Mouse (Mus musculus) testis, adult 10 weeks (tissue): ENCODE measurements around the gene Olfr617. TPM values are rescaled to one million over a fixed set of nuclear protein-coding genes. Genes with fewer than 3 reads are reported as not detected.

ENCODE experiments used
- polyA plus RNA-seq: library from polyadenylated mRNA; stranded (reverse); fragments of 350-450 nt; fragmentation: Illumina TruSeq; extraction: RNeasy Lipid Tissue Mini Kit (QIAGEN cat#74804); gene quantifications from one replicate; pipeline ENCODE4 v1.2.3, GENCODE M21; 2014; ENCODE audit warnings: low read depth, low replicate concordance

Gene Olfr617
- polyA plus RNA-seq = not detected

DNA sequence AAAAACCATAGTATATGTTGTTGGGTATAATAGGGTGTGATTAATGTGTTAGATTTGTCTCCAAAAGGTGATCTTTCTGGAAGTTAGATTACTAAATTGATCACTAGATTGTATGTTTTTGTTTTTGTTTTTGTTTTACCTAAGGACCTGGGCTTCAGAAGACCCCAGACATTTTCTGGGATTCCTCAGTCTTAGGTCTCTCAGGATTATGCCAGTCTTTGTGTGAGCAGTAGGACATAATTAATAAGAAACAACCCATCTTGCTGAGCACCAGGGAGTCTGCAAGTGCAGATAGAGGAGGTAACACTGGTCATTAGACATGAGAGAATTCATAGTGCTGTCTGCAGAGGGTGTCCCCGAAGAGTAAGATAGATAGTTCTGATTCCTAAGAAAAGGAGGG is at the start of gene Olfr617:
Gene Olfr617 (plus strand): TSS at position 301 of the 400 bp plus-strand sequence.

DNA sequence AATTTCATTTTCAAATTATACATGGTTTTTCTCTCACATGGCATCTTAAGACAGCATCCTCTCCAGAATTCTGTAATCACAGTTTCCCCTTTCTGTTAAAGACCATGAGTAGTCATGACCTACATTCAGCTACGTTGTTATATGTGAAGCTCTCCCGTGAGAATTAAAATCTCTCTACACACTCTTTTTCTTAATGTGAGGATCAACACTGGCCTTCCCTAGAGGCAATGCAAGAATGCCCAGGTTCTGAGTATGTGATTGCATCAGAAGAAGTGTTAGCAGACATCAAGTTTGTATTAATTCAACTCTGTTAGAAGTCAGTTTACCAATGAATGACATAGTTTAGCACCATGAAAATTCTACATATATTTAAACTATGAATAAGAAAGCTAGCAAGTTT is 30.2 kb upstream of the Olfr617 start, which contains the start of gene Olfr612:
Gene Olfr612 (minus strand): TSS at position 101 of the 400 bp plus-strand sequence.

DNA sequence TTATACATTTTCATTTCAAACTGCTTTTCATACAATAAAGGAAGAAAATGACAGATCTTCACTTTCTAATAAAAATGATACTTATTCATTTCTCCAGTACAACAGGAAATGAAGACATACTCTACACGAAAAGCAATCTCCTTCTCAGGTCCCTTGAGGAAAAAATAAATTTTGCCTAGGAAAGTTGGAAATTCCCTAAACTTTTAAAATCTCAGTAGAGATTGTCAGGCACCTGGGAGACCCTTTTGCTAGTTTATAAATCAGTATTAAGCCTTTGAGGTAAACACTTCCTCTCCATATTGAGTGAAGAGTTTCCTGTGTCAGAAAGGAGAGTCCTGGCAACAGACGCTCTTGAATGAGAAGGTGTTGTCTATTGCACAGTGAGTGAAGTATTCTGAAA is 25.1 kb upstream of the Olfr617 start, which contains the start of gene Olfr613:
Gene Olfr613 (plus strand): TSS at position 301 of the 400 bp plus-strand sequence.

DNA sequence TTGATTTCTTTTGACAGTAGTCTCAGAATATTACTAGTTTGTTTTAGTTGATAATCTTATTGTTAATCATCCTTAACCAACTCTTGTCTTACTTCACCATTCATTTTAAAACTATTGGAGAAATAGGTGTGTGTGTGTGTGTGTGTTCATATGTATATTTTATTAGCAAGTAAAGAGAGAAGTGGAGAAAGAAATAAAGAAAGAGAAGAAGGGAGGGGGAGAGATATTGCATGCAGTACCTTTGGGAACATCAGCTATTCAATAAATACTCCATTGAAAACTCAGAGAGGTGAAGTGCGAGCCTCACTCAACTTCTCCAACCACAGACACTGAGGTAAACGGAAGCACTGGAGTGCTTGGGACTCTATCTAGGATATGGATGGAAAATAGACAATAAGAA is 17.1 kb upstream of the Olfr617 start, which contains the start of gene Olfr615:
Gene Olfr615 (plus strand): TSS at position 301 of the 400 bp plus-strand sequence.

DNA sequence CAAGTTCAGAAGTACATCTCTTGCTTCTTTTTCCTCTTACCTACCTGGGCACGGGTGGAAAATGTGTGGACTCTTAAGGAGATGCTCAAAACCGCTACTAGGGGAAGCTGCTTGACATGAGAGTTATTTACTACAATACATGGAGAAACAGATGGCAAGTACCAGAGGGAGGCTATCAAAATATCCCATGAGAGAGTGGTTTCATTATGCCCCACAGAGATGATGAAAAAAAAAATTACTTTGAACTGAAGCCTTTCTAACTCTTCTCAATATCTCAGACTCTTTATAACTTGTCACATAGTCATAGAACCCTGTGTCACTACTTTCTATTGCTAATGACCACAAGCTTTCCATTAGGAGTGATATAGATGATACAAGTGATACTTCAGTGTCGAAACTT is 3.8 kb upstream of the Olfr617 start, which contains the start of gene Olfr616:
Gene Olfr616 (minus strand): TSS at position 101 of the 400 bp plus-strand sequence.

DNA sequence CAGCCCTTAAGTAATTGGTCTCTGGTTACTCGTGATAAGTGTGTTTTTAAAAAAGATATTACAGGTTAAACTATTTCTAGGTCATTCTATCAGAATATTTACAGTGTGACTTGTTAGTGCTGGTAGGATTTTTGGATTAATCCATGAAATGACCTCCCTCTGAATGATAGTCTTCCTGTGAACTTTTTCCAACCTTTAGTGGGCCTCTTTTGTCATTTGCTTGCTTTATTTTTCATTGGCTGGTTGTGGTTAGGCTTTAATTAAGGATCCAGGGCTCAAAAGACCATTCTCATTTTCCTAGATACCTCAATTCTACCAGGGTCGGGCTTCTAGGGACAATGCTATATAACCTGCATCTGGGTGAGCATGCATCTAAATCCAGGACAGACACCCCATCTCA is 16.9 kb downstream of the Olfr617 start, which contains the start of gene Olfr618:
Gene Olfr618 (plus strand): TSS at position 301 of the 400 bp plus-strand sequence.

DNA sequence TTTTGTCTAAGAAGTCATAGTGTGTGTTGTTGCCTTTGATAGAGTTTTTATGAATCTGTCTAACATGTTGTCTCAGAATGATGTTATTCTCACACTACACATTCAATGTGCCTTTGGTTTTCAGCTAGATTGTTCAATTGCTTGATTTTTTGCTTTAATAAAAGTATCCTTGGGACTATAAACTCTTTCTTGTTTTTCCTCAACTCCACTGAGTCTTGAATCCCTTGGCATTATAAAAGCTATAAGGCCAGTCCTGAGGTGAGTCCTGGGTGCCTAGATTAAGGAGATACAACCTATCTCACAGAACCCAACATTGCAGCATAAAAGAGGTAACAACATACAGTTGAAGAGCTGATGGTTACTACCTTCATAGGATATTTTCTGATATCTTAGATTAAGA is 27.4 kb downstream of the Olfr617 start, which contains the start of gene Olfr619:
Gene Olfr619 (plus strand): TSS at position 301 of the 400 bp plus-strand sequence.

DNA sequence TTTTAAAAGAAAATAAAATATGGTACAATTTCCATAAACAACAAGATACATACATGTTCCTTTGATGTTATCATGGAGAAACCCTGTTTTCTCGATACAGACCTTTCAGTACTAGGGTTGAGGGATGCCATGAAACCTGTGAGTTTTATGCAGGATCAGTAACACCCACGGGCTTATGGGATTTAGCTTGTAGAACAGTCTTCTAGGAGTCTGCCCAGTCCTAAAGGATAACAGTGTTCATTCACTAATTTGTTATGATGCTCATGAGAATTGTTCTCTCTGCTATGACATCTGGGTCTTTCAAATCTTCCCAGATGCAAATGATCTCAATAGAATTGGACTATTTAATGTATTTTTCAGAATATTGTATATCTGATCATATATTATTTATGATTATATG is 39.6 kb downstream of the Olfr617 start, which contains the start of gene Olfr620:
Gene Olfr620 (minus strand): TSS at position 101 of the 400 bp plus-strand sequence.

Other genes starting within 250 kb of the Olfr617 start
- not detected for gene Olfr598, start 249.5 kb upstream of the Olfr617 start, polyA plus RNA-seq
- not detected for gene Olfr599, start 237.1 kb upstream of the Olfr617 start, polyA plus RNA-seq
- not detected for gene Olfr600, start 223.4 kb upstream of the Olfr617 start, polyA plus RNA-seq
- not detected for gene Olfr601, start 210.4 kb upstream of the Olfr617 start, polyA plus RNA-seq
- gene Olfr603, start 186.9 kb upstream of the Olfr617 start, polyA plus RNA-seq = not detected
- gene Usp17lc, start 158.0 kb upstream of the Olfr617 start, polyA plus RNA-seq = not detected
- not detected for gene Olfr605, start 127.6 kb upstream of the Olfr617 start, polyA plus RNA-seq
- not detected for gene Olfr606, start 124.0 kb upstream of the Olfr617 start, polyA plus RNA-seq
- gene Olfr607, start 108.9 kb upstream of the Olfr617 start, polyA plus RNA-seq = not detected
- gene Olfr608, start 103.2 kb upstream of the Olfr617 start, polyA plus RNA-seq = not detected
- gene Olfr609, start 75.0 kb upstream of the Olfr617 start, polyA plus RNA-seq = not detected
- gene Olfr610, start 60.9 kb upstream of the Olfr617 start, polyA plus RNA-seq = not detected
- not detected for gene Olfr611, start 52.2 kb upstream of the Olfr617 start, polyA plus RNA-seq
- not detected for gene Olfr612, start 30.3 kb upstream of the Olfr617 start, polyA plus RNA-seq
- gene Olfr613, start 25.0 kb upstream of the Olfr617 start, polyA plus RNA-seq = not detected
- not detected for gene Olfr615, start 17.0 kb upstream of the Olfr617 start, polyA plus RNA-seq
- gene Olfr616, start 3.9 kb upstream of the Olfr617 start, polyA plus RNA-seq = 0.38 TPM
- not detected for gene Olfr618, start 17.0 kb downstream of the Olfr617 start, polyA plus RNA-seq
- not detected for gene Olfr619, start 27.5 kb downstream of the Olfr617 start, polyA plus RNA-seq
- not detected for gene Olfr620, start 39.5 kb downstream of the Olfr617 start, polyA plus RNA-seq
- not detected for gene Olfr622, start 69.6 kb downstream of the Olfr617 start, polyA plus RNA-seq
- not detected for gene Olfr623, start 90.6 kb downstream of the Olfr617 start, polyA plus RNA-seq
- gene Olfr624, start 98.1 kb downstream of the Olfr617 start, polyA plus RNA-seq = 0.06 TPM
- not detected for gene Olfr625-ps1, start 109.7 kb downstream of the Olfr617 start, polyA plus RNA-seq
- gene Olfr243, start 141.6 kb downstream of the Olfr617 start, polyA plus RNA-seq = not detected
- not detected for gene Olfr628, start 157.3 kb downstream of the Olfr617 start, polyA plus RNA-seq
- gene Olfr629, start 171.9 kb downstream of the Olfr617 start, polyA plus RNA-seq = not detected
- gene Olfr630, start 184.3 kb downstream of the Olfr617 start, polyA plus RNA-seq = not detected
- not detected for gene Olfr69, start 198.5 kb downstream of the Olfr617 start, polyA plus RNA-seq
- gene Olfr68, start 206.6 kb downstream of the Olfr617 start, polyA plus RNA-seq = not detected
- gene Olfr67, start 218.8 kb downstream of the Olfr617 start, polyA plus RNA-seq = not detected
- gene Hbb-bt, start 240.9 kb downstream of the Olfr617 start, polyA plus RNA-seq = 0.62 TPM